Mouse (Mus musculus) gastrocnemius, postnatal 36 days (tissue): ENCODE data around the gene Cfl2. TPM values are rescaled to one million over a fixed set of nuclear protein-coding genes. Genes with fewer than 3 reads are reported as not detected.
"Not testable (repeated sequence)": the region's sequence is repeated elsewhere in the genome, so short reads cannot be mapped to it uniquely, and the experiment has no call there.

Source experiments
- DNase-seq, 2 experiments: peaks; one replicate each; pipeline ENCODE4 v3.0.0; 2022
- intact Hi-C: fragments of 180-260 bp; cut with DNase I; formaldehyde crosslinking; loops from one replicate; pipeline ENCODE4 v1.15.1; 2025
- long read RNA-seq, 2 experiments: library from polyadenylated mRNA; stranded (forward); transcript quantifications; one replicate each; pipeline ENCODE4 v2.0.0; 2021
- total RNA-seq, 2 experiments: library from RNA; stranded (reverse); gene quantifications; 2 replicates each; pipeline ENCODE4 v1.2.3; 2021

The Cfl2 gene
- 100 to 1,000 TPM; 399 to 476 TPM for total RNA-seq
- long read RNA-seq, experiment 1, transcript Cfl2-203 (4 exons, 1,128 nt) = minor isoform, 44 of 416 reads
- long read RNA-seq, experiment 1, transcript Cfl2-201 (4 exons, 2,940 nt) = major isoform, 296 of 416 reads
- long read RNA-seq, experiment 1, partial matches to known transcripts = 32 of 416 reads
- long read RNA-seq, experiment 1, other reads (novel, unspliced or antisense) = 42 of 416 reads
- long read RNA-seq, experiment 2, transcript Cfl2-201 (4 exons, 2,940 nt) = major isoform, 489 of 641 reads
- long read RNA-seq, experiment 2, transcript Cfl2-203 (4 exons, 1,128 nt) = minor isoform, 60 of 641 reads
- long read RNA-seq, experiment 2, partial matches to known transcripts = 7 of 641 reads
- long read RNA-seq, experiment 2, other reads (novel, unspliced or antisense) = 77 of 641 reads

GRCm38 (mm10) chr12:54862606-54863535 is at the start of gene Cfl2:
Gene Cfl2 (minus strand): TSS chr12:54862877.
- intact Hi-C loops = loop anchor here (2.0 kb wide), 1 partner anchor 28 kb away; no protein-coding TSS in a partner anchor
- peak; percentile 68 to 76 for DNase-seq

GRCm38 (mm10) chr12:54910387-54910786 is 47.7 kb upstream of the Cfl2 start:
- intact Hi-C loops = no loop called here
- DNase-seq = no peak

- DNase-seq, intact Hi-C loops: not testable (repeated sequence)
These were observed 29.9 kb upstream of the Cfl2 start for GRCm38 (mm10) chr12:54892559-54892958.

GRCm38 (mm10) chr12:54890426-54890825 is 27.7 kb upstream of the Cfl2 start:
- DNase-seq = no peak
- intact Hi-C loops = no loop called here

GRCm38 (mm10) chr12:54887580-54888127 is 25.0 kb upstream of the Cfl2 start:
- intact Hi-C loops = no loop called here
- DNase-seq = no peak

GRCm38 (mm10) chr12:54879630-54880029 is 17.0 kb upstream of the Cfl2 start:
- intact Hi-C loops = loop anchor here (1.0 kb wide), 1 partner anchor 49 kb away; no protein-coding TSS in a partner anchor
- peak; percentile 45 to 51 for DNase-seq

- intact Hi-C loops = loop anchor here (1.0 kb wide), 1 partner anchor 49 kb away; no protein-coding TSS in a partner anchor
- no peak for DNase-seq
These were observed 16.5 kb upstream of the Cfl2 start for GRCm38 (mm10) chr12:54879211-54879610.

GRCm38 (mm10) chr12:54877875-54878274 is 15.2 kb upstream of the Cfl2 start:
- intact Hi-C loops = no loop called here
- DNase-seq = no peak

GRCm38 (mm10) chr12:54876879-54877278 is 14.2 kb upstream of the Cfl2 start:
- DNase-seq = no peak
- intact Hi-C loops = no loop called here

- intact Hi-C loops = no loop called here
- no peak for DNase-seq
These were observed 12.0 kb upstream of the Cfl2 start for GRCm38 (mm10) chr12:54874711-54875110.

- intact Hi-C loops = loop anchor here (2.0 kb wide), 1 partner anchor 27 kb away; no protein-coding TSS in a partner anchor
- no peak for DNase-seq
These were observed 579 bp downstream of the Cfl2 start for GRCm38 (mm10) chr12:54861991-54862605.

- no peak for DNase-seq
- intact Hi-C loops = no loop called here
These were observed 3.1 kb downstream of the Cfl2 start for GRCm38 (mm10) chr12:54859531-54859930.

- DNase-seq = no peak
- intact Hi-C loops = no loop called here
These were observed 12.1 kb downstream of the Cfl2 start for GRCm38 (mm10) chr12:54850551-54850950.

- no peak for DNase-seq
- intact Hi-C loops = no loop called here
These were observed 18.3 kb downstream of the Cfl2 start for GRCm38 (mm10) chr12:54844415-54844814.

- intact Hi-C loops = no loop called here
- no peak for DNase-seq
These were observed 21.1 kb downstream of the Cfl2 start for GRCm38 (mm10) chr12:54841576-54841975.

- intact Hi-C loops = no loop called here
- DNase-seq = no peak
These were observed 22.9 kb downstream of the Cfl2 start for GRCm38 (mm10) chr12:54839815-54840214.

- no peak for DNase-seq
- intact Hi-C loops = no loop called here
These were observed 23.7 kb downstream of the Cfl2 start for GRCm38 (mm10) chr12:54838931-54839330.

GRCm38 (mm10) chr12:54835608-54836570 is 26.8 kb downstream of the Cfl2 start:
- DNase-seq = no peak
- intact Hi-C loops = loop anchor here (2.0 kb wide), 1 partner anchor 27 kb away; the partner anchor contains the start of gene Cfl2

GRCm38 (mm10) chr12:54834925-54835447 is 27.7 kb downstream of the Cfl2 start:
- DNase-seq = peak; percentile 73 to 83
- intact Hi-C loops = loop anchor here (2.0 kb wide), 1 partner anchor 28 kb away; the partner anchor contains the start of gene Cfl2
